Mouse (Mus musculus) right cerebral cortex, adult 2 months (tissue): ENCODE results near the gene Ttc21b.
A peak's percentile ranks its signal among the peaks of the same experiment; 100 is the strongest.
"Not testable (repeated sequence)": the region's sequence is repeated elsewhere in the genome, so short reads cannot be mapped to it uniquely, and the experiment has no call there.

Source experiments
- DNase-seq, 2 experiments: peaks; one replicate each; pipeline ENCODE4 v3.0.0; 2021 to 2022; ENCODE audit warnings: low spot score in 2 of 2

The Ttc21b gene

GRCm38 (mm10) chr2:66256220-66257131 is at the start of gene Ttc21b:
Ttc21b (minus strand) TSS chr2:66256617.
- peak; percentile 97 to 98 for DNase-seq

GRCm38 (mm10) chr2:66272551-66272950 is 16.1 kb upstream of the Ttc21b start:
- DNase-seq, result no peak

DNA sequence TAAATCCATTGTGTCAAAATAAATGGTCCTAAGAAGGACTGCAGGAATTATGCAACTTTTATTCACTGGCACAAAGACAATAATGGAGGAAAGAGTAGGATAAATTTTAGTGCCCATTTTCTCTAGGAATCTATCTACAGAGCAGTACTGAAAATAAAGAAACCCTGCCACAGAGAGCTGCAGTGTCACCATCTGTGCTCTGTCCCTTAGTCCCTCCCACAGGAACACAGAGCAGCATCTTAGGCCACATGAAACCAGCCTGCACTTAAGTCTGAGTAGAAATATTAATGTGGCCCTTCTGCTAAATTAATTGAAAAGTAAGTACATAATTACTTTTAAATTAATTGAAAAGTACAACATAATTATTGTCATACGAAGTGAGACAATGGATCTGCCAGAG is 12.4 kb downstream of the Ttc21b start:
- DNase-seq, result no peak

DNA sequence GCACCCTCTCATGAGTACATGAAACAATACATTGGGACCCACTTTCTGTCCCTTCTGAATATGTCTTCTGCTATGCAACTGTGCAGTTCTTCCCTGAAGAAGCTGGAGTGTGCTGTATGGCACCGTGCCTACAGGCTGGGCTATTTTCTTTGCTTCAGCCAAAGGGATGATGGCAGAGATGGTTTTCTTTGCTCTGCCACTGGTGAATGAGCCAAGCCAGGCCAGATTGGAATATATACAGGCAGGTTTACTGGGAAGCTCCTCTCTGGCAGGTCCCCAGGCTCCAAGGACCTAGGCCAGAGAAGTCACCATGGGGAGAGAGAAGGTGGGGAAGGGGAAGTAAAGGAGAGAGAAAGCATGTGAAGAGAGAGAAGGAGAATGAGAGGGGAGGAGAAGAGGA is 16.1 kb downstream of the Ttc21b start:
- DNase-seq, result no peak

DNA sequence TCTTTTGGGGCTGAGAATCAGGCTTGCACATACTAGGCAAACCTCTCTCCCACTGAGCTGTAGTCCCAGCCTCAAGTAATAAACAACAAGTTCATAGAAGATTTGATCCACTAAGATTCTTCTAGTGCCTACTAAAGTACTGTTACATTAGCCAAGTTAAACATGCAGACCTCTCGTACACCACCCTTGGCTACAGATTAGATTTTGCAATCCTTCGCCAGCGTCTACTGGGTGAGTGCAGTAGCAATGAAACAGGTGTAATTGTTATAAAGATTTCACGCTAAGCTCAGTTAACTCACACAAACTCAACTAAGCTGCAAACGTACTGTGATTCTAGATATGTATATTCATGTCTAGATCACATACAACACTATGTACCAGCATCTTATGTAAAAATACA is 17.5 kb downstream of the Ttc21b start:
- no peak for DNase-seq

DNA sequence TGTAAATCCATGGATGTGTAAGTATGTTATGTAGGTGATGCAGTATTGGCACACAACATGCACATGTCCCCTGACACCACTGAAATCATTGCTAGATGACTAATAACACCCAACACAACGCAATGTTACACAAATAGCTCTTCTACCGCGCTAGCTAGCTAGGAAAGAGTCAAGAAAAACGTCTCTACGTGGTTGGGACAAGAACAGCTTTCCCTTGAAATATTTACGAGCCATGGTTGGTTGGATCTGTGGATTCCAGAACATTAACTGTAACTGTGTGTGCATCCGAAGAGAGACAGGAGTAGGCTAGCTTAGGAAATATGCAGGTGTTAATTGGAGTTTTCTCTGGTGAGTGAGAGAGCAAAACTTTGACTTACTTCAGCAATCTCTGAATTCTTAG is 35.5 kb downstream of the Ttc21b start:
- no peak for DNase-seq

DNA sequence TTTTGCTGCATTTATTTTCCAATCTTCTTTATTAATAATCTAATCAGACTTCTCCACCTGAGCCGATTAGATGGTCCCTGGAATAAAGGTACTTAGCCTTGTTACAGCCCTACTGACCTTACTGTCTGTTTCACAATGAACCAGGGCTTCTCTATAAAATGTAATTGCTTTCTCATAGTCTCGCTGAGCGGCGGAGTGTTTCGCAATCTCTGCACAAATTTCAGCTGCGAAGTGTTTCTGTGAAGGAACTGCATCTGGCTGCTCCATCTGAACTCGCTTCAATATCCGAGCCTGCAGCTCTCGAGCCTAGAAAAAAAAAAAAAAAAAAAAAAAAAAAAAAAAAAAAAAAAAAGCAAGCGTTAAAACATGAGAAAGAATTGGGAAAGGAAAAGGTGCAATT is 46.5 kb downstream of the Ttc21b start:
- DNase-seq, result no peak

- no peak for DNase-seq
Measured at GRCm38 (mm10) chr2:66209353-66209752, 47.1 kb downstream of the Ttc21b start.

DNA sequence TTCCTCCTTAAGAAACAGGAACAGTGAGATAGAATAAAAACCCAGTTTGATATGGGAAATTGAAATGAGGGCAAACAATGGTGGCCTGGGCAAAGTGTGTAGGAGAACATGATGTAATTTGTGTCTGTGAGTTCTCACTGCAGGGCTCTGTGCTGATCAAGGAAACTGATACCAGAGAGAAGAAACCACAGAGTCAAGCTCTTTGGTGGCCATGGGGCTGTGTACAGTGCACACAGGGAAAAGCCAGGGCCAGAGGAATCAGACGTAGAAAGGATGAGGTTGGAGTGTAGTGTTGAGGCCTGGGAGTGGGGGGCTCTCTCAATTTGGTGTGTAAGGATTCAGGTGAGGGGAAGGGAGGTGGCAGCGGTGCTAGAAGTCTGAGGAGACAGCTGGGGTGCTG is 49.6 kb downstream of the Ttc21b start:
- DNase-seq, result no peak

DNA sequence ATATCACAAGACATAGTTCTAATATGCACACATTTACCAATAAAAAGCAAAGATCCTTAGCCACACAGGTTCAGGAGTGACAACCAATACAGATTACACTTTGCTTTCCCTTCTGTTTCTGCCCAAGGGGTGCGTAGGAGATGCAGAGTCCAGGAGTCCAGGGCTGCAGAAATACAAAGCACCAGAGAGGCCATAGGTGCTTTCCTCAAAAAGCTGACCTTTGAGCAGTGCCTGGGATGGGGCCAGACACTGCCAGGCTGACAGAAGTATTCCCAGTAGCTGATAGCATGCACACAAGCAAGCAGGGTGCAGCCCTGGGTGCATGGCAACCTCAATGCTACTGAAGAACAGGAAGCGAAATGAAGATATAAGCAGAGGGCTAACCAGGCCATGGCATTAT is 52.2 kb downstream of the Ttc21b start:
- DNase-seq, result no peak

- DNase-seq, result no peak
Measured at GRCm38 (mm10) chr2:66200195-66200594, 56.2 kb downstream of the Ttc21b start.

DNA sequence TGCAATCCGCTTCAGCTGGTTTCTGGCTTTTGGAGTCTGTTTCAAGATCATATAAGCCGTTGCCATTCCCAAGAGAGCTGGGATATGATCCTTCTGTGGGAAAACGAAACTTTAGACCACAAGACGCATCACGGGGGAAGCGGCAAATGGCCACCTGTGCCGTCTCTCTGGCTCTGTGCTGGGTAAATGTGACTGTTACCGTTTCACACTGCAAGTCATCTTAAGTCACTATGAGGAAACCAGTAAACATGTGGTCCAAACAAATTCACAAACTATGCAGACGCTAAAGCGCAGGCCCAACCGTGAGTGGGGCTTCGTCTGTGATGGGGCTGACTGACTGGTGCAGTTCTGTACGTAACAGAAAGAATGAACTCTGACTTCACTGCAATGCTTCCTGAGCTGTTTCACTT is 64.7 kb downstream of the Ttc21b start:
- no peak for DNase-seq

GRCm38 (mm10) chr2:66190157-66190556 is 66.3 kb downstream of the Ttc21b start:
- no peak for DNase-seq

- DNase-seq, result not testable (repeated sequence)
Measured at GRCm38 (mm10) chr2:66189197-66189596, 67.2 kb downstream of the Ttc21b start.

DNA sequence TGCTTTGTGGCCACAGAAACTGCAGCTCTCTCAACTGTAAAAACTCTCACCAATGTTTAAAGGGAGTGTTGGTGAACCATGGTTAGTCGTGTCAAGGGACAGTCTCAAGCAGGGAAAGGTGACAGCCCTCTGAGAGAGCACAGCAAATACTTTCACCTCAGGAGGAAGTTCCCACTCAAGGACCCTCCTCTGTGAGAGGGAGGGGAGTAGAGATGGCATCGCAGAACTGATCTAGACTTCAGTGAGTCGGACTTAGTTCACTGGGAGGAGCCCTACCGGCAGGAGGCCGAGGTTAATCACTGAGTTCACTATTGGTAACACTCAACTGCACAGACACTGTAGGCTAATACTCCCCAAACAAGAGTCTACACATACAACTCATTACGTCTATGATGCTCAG is 68.9 kb downstream of the Ttc21b start:
- no peak for DNase-seq

GRCm38 (mm10) chr2:66184431-66185164 is 71.8 kb downstream of the Ttc21b start:
- peak in 1 of 2 experiments; percentile 51 for DNase-seq

GRCm38 (mm10) chr2:66180293-66180692 is 76.1 kb downstream of the Ttc21b start:
- peak; percentile 55 to 64 for DNase-seq

GRCm38 (mm10) chr2:66179782-66180181 is 76.6 kb downstream of the Ttc21b start:
- peak in 1 of 2 experiments; percentile 38 for DNase-seq

DNA sequence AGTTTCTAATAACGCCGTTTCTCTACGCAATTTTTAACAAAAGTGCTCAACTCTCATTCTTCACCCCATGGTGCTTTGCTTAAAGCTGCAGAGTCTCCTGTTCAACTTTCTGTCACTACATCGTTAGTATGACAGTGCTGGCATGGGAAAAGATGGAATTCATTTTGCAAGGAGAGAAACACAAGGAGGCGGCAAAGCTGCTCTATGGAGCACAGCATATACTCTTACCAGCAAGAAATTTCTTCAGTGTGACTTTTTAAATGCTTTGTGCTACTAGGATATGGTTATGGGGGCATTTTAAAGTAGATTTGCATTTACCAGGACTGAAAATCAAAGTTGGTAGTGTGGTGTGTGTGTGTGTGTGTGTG is 77.6 kb downstream of the Ttc21b start:
- no peak for DNase-seq

DNA sequence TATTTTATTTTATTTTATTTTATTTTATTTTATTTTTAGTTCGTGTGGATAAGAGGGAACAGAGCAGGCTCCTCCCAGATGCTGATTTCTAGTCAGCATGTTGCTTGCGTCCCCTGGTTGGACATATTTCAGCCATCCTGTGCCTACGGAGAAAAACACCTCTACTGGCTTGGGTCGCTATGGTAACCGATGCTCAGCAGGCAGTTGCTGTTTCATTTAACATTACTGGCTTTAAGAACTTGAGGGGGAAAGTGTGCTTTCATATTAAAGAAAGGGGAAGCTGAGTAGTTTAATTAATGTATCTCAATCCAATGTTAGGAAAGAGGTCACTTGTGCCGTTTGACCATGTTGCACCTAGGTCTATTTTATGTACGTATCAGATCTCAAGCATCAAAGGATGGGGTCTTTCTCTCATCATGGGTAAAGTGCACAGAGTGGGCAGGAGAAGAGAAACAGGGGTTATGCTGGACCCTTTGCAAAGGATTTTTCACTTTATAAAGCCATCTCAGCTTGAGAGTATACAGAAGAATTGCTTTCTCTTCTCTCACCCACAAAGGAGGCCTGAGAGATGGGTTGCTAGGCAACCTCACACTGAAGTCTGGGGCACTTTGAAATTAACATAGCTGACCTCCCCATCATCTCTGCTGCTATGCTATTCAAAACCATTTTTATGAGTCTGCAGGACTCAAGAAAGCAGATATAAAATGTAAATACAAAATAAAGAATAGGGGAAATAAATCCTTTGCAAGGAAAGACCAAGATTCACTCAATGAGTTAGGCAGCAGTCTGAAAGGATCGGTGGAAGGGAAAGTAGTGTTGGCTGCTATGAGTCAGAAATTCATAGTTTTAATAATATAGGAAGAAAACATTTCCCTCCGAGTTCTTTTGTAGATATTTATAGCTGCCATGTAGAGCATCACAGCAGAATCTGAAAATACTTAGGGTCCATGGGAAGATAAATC is 78.2 kb downstream of the Ttc21b start:
- peak in 1 of 2 experiments; percentile 56 for DNase-seq

GRCm38 (mm10) chr2:66177017-66177416 is 79.4 kb downstream of the Ttc21b start:
- no peak for DNase-seq

GRCm38 (mm10) chr2:66173134-66173533 is 83.3 kb downstream of the Ttc21b start:
- peak in 1 of 2 experiments; percentile 39 for DNase-seq
